Mouse (Mus musculus): ENCODE measurements around the gene Ppcdc.
"Not testable (repeated sequence)": the region's sequence is repeated elsewhere in the genome, so short reads cannot be mapped to it uniquely, and the experiment has no call there.

The Ppcdc gene

DNA sequence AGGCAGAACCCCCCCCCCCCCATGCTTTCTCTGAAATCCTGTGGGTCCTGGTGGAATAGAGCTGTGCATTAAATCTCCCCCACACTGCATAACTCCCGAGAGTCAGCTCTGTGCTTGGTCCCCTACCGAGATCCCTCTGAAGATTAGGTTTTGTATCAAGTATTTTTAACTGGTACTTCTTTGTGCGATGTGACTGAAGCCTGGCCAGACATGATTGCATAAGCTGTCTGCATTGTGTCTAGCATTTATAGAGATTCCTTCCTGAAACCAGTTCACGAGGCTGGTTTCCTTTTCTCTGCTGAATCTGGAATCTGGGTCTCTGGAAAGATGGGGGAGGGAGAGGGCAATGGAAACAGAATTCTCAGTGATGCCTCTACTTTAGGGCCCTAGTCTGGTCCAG lies 11.5 kb downstream of the Ppcdc start:
- no peak for DNase-seq

DNA sequence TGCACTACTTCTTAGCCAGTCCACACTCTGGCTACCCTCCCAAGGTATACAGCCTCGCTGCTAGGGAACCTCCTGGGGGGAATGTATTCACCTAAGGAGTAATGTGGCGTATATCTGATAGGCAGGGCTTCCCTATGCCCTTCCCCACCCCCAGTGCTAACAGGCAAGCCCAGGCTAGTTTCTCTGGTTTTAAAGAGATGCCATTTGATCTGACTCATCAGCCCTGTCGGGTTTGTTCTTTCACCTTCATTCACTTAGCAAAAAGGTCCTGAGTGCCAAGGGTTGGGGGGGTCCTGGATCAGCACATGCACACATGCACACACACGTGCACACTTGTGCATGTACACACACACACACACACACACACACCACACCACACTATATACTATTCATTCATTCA lies 12.0 kb downstream of the Ppcdc start:
- DNase-seq: no peak

DNA sequence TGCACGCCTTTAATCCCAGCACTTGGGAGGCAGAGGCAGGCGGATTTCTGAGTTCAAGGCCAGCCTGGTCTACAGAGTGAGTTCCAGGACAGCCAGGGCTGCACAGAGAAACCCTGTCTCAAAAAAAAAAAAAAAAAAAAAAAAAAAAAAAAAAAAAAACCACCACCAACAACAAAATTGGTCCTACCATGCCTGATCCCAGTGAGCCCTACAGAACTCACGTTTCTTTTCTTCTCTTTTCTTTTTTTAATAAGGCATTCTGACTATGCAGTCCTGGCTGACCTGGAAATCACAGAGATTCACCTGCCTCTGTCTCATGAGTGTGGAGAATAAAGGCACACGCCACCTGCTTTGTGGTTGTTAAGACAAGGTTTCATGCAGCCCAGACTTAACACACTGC lies 12.8 kb downstream of the Ppcdc start:
- not testable (repeated sequence) for DNase-seq

DNA sequence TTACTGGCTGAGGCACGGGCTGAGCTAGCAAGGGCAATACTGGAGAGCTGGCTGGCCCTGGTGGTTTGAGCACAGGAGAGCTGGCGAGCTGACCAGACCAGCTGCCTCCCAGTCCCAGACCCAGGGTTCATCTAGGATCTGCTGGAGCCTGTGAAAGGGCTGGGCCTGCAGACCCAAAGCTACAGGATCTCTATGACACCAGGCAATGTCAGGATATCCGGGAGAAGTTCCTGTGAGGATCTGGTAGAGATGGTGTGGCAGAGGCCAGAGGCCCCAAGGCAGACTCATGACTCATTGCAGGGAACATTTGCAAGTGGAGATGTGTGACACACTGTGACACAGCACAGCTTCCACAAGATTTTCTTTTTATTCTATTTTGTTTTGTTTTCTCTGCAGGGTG lies 14.8 kb downstream of the Ppcdc start:
- no peak for DNase-seq

DNA sequence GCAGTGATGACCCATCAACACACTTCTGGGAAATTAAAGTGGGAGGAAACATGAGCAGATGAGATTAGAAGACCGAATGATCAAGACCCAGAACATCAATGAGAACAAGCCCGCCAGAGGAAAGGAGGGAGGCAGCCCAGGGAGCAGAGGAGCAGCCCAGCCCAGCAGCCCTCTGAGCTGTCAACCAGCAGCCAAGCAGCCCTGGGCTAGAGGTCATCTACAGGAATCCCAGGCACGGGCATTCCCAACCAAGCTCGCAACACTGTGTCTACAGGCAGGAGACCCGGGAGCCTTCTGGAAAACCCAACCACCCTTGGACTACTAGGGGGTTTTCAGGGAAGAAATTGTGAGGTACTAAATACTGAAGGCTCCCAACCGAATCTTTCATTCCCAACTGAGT lies 15.9 kb downstream of the Ppcdc start:
- DNase-seq: no peak

DNA sequence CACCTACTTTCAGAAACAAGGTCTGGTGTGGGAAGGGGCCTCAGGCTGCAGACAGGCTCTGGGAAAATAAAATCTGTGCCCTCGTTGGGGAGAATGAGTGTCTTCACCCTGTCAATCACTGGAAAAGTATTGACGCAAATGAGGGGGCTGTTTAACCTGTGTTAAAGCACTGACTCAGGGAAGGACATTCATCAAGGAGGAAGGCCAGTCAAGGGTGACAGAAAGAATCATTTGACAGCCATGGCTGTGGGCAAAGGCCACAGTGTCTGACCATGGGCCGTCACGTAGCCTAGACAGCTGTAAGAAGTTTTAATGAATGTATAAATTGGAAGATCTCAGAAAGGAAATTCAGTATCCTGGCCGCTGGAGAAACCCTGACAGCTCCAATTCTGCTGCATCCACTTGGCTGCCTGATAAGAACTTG lies 18.2 kb downstream of the Ppcdc start:
- DNase-seq: peak in 1 of 2 experiments; percentile 19

DNA sequence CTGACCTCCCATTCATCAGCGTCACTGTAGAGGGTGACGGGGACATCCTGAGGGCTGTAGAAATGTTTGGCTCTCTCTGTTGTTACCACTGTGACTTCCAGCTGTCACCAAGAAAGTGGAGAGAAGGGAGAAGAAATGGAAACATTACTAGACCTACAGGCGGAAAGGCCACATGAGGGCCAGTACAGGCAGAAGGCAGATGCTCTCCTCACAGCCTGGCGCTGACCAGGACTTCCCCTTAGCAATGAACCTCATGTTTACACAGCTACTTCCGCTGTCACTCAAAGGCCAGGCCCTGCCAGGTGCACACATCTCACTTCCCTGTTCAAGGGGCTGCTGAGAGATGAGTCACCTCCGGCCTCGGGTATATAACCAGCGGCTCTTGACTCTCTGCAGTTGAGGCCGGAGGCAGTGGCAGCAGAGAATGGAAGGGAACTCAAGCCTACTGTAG lies 18.8 kb downstream of the Ppcdc start:
- DNase-seq: peak; percentile 76 to 87

DNA sequence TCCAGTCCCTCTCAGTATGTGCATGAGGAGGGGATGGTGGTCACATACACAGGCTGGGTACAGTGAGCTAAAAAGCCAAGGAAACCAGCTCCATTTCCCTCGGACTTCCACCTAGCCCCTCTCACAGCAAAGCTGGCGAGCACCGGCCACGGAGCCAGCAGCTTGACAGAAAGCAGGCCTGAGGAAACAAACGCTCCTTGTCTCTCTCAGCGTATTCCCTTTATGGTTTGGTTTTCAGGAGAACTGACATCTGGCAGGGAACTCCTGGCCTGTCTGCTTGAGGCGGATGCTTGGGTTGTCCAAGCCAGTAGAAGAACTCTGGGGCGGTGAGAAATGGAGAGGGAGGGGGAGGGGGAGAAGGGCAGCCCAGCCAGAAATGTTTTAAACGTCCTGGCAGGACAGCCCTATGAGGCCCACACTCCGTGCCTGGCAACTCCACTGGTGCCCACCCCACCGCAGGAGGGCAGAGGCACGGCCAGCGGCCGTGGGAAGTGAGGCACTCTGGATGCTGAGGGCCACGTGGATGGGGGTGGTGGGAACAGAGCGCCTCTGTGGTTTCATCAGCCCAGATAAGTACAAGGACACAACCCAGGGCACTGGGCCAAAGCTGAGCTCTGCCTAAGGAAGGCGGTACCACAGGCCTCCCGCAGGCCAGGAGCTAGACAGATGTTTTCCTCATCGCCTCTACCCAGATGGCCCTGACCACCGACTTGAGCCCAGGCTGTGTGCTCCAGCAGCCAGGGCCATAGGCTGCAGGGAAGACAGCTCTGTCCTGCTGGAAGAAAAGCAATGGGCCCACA lies 19.4 kb downstream of the Ppcdc start:
- peak; percentile 36 to 52 for DNase-seq

DNA sequence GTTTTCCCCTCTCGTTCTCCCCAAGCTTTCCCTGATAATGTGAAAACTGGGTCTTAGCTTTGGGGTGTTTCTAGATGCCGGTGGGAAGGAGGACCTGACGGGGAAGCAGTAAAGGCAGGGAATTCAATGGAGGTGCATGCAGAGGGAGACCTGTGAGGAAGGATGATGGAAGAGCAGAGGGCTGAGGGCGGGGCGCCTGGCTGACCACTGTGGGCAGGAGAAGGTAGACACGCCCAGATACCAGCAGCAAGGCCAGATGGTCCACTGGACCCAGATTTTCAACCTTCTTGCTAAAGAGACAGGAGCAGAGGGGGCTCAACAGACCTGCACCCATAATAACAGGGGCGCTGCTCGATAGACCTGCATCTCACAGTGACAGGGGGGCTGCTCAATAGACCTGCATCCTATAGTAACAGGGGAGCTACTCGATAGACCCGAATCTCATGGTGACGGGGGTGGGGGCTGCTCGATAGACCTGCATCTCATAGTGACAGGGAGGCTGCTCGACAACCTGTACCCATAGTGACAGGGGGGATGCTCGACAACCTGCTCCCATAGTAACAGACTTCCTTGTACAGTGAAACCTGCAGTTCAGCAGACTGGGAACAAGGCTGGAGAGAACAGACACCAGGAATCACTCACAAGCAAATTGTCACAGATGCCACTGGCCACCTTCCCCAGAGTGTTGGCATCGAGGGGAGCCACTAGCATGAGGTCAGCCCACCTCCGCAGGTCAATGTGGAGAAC lies 20.2 kb downstream of the Ppcdc start:
- no peak for DNase-seq

DNA sequence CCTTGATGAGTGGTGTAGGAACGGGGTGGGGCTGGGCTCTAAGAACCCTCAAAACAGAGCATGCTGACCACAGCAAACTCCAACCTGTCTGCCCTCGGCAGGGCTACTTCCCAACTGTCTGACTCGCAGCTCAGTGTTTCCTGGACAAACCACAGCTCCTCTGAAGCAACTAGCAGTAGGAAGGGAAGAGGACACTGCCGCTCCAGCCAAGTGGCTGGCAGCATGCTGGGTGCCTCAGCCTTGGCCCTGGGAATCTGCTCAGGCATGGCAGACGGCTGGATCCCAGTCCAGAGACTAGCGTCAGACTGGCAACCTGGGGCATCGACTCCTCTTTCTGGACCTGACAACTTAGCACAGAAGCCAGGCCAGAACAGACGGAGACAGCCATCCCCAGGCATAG lies 22.6 kb downstream of the Ppcdc start:
- DNase-seq: no peak

DNA sequence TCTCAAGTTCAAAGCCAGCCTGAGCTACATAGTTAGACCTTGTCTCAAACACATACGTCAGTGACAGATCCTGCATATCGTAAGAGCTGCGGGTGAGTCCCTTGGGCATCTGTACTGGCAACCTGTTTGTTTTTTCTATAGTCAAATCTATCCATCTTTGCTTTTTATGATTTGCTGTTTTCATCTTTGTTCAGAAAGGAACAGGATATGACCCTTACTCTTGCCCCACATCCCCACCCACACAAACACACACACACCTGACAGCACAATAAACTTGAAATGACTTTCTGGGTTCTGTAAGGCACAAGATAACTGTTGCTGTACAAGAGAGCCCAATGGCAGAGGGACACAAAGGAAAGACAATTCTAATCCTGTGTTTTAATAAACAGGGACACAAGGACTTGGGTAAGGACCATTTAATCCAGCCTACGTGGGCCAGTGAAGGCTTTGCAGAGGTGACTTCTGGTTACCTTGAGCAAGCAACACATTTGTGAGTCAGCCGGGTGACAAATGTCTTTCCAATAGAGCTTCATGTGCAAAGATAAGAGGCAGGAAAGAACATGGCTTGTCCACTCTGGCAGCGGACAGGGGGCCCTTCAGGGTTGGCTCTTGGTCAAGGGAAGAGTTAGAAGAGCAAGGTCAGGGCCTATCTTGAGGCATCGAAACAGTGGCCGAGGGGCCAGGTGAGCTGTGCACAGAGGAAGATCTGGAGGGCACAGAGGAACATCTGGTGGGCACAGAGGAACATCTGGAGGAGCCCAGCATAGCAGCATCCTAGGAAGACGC lies 32.6 kb downstream of the Ppcdc start:
- no peak for DNase-seq

DNA sequence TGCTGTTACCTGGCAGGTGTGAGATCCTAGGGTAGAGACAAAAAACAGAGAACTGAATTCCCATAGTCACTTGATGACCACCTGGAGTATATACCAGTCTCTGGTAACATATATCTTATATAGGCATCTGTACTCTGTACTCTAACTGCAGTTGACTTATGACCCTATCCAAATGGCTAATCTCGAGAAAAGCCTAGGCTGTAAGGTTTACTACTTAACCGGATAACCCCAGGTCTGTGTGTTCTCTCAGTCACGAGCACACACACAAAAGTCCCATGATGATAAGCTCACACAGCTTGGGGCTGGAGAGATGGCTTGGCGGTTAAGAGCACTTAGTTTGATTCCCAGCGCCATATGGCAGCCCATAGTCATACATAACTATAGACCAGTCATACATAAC lies 33.5 kb downstream of the Ppcdc start:
- no peak for DNase-seq

DNA sequence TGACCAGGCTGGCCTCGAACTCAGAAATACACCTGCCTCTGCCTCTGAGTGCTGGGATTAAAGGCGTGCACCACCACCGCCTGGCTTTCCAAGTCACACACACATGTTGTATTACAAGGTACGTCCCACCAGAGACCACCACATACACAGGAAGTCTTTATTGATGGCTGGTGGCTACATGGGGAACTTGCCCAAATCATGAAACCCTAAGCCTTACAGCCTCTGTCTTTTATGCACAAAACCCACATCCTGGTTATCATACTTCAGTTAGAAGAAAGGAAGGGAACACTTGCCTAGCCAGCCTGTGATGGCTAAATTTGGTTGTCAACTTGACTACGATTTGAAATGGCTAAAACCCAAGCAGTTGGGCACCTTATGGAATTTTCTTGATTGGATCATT lies 35.9 kb downstream of the Ppcdc start:
- peak in 1 of 2 experiments; percentile 17 for DNase-seq

DNA sequence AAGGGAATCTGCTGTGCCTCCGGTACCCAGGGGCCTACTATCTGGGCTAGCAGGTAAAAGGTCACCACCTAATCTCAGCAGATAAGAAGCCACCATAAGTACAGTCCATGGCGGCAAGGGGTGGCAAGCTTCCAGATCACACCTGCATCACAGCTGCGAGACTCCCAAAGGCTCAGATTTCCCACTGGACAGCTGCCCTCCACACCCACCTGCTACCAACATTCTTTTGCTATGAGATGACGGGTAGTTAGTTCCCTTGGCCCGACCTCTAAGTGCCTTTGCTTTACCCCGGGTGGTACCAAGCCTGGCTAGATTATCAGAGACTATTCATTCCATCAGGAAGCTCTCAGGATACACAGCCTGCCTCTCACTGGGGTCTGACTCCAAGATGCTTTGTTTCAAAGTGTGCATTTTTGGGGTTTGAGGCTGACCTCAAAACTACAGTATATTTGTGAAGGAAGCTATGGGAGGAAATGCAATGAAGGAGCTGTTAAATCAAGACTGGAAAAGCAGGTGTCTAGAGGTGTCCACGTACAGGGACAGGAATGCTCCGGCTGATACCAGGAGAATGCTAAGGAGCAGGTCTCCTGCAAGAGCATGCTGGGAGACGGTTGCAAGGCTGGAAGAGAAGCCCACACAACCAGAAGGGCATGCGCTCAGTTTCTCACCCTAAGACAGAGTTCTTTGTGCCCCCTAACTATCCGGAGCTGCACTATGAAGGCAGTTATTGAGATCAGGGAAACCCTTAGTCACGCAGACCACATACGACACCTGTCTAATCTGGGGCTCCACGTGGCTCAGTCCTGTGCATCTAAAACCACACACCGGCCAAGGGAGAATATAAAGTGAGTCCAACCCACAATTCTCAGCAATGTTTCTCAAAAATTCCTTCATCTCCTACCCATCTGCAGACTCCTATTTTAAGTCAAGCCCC lies 37.3 kb downstream of the Ppcdc start:
- DNase-seq: peak in 1 of 2 experiments; percentile 21

DNA sequence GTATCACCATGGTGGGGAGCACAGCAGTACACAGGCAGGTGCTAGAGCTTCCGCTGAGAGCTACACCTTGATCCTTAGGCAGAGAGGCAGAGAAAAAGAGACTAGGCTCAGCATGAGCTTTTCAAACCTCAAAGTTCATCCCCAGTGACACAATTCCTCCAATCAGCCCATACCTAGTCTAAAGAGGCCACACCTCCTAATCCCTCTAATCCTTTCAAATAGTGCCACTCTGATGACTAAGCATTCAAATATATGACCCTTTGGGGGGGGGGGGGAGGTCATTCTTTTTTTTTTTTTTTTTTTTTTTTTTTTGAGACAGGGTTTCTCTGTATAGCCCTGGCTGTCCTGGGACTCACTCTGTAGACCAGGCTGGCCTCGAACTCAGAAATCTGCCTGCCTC lies 41.2 kb downstream of the Ppcdc start:
- no peak for DNase-seq

DNA sequence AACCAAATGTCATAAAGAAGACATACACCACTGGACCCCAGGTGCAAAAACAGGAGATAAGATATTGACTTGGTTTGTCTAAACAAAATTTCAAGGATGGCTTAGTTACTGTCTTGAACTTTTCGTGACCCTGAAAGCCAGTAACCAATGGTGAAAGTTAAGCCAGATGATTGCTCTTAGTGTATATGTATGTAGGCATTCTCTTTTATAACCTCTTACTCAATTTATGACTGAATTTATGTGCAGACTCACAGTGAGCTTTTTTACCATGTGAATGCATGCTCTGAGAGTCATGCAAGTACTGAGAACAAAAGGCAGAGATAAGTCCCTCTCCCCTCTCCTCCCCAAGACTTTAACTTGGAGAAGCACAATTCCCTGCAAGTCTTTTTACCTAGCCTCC lies 47.0 kb downstream of the Ppcdc start:
- DNase-seq: no peak

DNA sequence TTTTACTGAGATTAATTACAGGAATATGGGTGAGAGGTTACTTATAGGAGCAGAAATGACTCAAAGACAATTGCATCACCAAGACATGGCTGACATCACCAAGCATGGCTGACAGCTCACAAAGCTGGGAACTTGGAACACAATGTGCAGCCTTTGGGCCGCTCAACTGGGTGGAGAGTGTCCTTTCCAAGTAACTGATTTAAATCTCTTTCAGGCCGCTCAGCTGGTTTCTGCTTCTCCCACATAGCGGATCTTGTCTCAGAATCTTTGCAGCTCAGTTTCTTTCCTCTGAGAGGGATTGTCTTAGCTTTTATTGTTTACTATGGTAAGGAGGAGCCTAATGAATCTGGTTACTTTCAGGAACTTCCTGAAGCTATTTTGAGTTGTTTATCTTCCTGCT lies 49.1 kb downstream of the Ppcdc start:
- no peak for DNase-seq

DNA sequence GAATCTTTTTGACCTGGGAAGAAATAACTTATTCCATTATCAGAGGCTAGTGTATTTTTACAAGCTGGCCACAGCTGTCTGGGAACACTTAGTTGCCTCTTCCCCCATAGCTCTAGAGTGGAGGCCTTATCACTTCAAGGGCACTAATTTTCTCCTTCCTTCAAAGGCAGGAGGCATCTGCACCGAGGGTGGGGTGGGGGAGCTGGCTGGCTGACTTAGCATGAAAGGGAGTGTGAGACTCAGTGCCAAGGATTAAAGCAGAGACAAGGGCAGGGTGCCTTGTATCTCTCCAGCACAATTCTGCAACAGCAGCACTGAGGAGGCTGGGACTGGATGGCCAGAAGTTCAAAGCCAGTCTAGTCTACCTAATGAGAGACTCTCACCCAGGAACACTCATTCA lies 50.8 kb downstream of the Ppcdc start:
- DNase-seq: no peak

DNA sequence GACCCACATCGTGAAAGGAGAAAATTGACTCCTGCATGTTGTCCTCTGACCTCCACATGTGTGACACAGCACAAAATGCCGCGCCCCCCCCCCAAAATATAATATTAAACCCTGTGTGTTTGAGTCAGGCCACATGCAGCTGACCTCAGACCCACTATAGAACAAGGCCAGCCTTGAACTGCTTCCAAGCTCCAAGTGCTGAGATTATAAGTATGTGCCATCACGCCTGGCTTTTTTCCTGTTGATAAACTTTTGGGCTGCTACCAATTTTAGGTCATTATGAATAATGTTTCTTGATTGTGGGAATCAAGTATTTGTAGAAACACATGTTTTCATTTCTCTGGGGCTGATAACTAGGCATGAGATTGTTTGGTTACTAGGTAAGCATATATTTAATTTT lies 53.0 kb downstream of the Ppcdc start:
- no peak for DNase-seq

DNA sequence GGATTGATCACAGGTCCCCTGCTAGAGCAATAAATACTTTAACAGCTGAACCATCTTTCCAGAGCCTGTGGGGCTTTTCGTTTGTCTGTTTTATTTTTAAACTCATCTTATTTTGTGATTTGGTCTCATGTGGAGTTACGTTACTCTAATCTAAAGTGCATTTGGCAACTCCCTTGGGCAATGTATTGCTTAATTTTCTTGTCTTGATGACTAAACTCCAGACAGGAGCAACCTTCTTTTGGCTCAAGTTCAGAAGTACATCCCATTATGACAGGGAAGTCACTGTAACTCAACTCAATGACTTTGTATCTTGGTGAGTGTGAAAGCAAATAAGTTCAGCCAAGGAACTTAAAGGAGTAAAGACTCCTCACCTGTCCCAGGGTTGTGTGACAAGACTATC lies 55.3 kb downstream of the Ppcdc start:
- no peak for DNase-seq

DNA sequence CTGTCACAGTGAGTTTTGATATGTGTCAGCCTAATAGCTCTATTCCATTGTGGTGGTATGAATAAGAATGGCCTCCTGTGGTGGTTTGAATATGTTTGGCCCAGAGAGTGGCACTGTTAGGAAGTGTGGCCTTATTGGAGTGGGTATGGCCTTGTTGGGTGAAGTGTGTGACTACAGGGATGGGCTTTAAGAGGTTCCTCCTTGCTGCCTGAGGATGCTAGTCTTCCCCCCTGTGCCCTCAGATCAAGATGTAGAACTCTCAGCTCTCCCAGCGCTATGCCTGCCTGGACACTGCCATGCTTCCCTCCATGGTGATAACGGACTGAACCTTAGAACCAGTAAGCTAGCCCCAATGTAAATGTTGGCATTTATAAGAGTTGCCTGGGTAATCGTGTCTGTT lies 78.9 kb downstream of the Ppcdc start:
- DNase-seq: no peak
